Mouse (Mus musculus) liver, embryonic 13.5 days (tissue): Measurements from ENCODE around the gene Fbxo34. TPM values are rescaled to one million over a fixed set of nuclear protein-coding genes. Genes with fewer than 3 reads are reported as not detected.
"Not testable (repeated sequence)": the region's sequence is repeated elsewhere in the genome, so short reads cannot be mapped to it uniquely, and the experiment has no call there.

Experiments used
- ATAC-seq: fragments of 200-750 bp; cut with Nextera tagmentation; 2 replicates; pipeline ENCODE4 v1.8.0; 2017; ENCODE audit warnings: low read depth, mild to moderate bottlenecking, moderate number of reproducible peaks, moderate library complexity
- DNase-seq: peaks from one replicate; pipeline ENCODE4 v3.0.0; 2022
- H3K27ac ChIP-seq: fragments of 300-500 bp; sonication (generic); 2 replicates; pipeline ENCODE4 v1.5.1; 2015; ENCODE audit warnings: moderate library complexity, mild to moderate bottlenecking, inconsistent platforms
- H3K27me3 ChIP-seq: fragments of 300-500 bp; sonication (generic); 2 replicates; pipeline ENCODE4 v1.6.1; 2015; ENCODE audit warnings: mild to moderate bottlenecking, inconsistent platforms
- H3K36me3 ChIP-seq: fragments of 300-500 bp; sonication (generic); 2 replicates; pipeline ENCODE4 v1.6.1; 2015; ENCODE audit warnings: mild to moderate bottlenecking, inconsistent platforms
- H3K4me1 ChIP-seq: fragments of 300-500 bp; sonication (generic); replicated peaks from 2 replicates; pipeline ENCODE4 v1.6.1; 2015; ENCODE audit warnings: inconsistent platforms
- H3K4me2 ChIP-seq: fragments of 300-500 bp; sonication (generic); 2 replicates; pipeline ENCODE4 v1.6.1; 2015; ENCODE audit warnings: inconsistent platforms, mild to moderate bottlenecking, moderate library complexity
- H3K4me3 ChIP-seq: fragments of 300-500 bp; sonication (generic); replicated peaks from 2 replicates; pipeline ENCODE4 v1.5.1; 2015; ENCODE audit warnings: mild to moderate bottlenecking, inconsistent platforms
- H3K9ac ChIP-seq: fragments of 300-500 bp; sonication (generic); 2 replicates; pipeline ENCODE4 v1.6.1; 2015; ENCODE audit warnings: mild to moderate bottlenecking, inconsistent platforms
- H3K9me3 ChIP-seq: fragments of 300-500 bp; sonication (generic); replicated peaks from 2 replicates; pipeline ENCODE4 v1.6.1; 2016; ENCODE audit warnings: inconsistent platforms
- WGBS: fragments of 180-500 bp; shearing (Covaris S2); methylation state at CpG from one replicate; pipeline ENCODE4 v1.1.7; 2015; ENCODE audit not compliant: insufficient replicate concordance; 5-methylcytosine and 5-hydroxymethylcytosine counted together
- polyA plus RNA-seq: library from polyadenylated mRNA; unstranded; fragments of >200 nt; fragmentation: Nextera tagmentation; extraction: Ambion mirVana; gene quantifications from 2 replicates; pipeline ENCODE4 v1.2.1, GENCODE M21; 2015

The Fbxo34 gene
- polyA plus RNA-seq, 1 experiment from 2014 or later: 36.3 TPM

- H3K9ac ChIP-seq: peak overlapping the region; percentile 68
- H3K36me3 ChIP-seq: peaks cover 12% of the 10 kb centered on the region
- H3K27ac ChIP-seq: peak overlapping the region; percentile 98
These were observed 70.7 kb downstream of the Fbxo34 start for GRCm38 (mm10) chr14:47520751-47521449.

GRCm38 (mm10) chr14:47521609-47522008 is 71.4 kb downstream of the Fbxo34 start:
- no peak overlapping the region for H3K4me3 ChIP-seq
- H3K36me3 ChIP-seq: peaks cover 13% of the 10 kb centered on the region
- DNase-seq: no peak
- WGBS: 34% methylated on average over 1 of the region's 1 CpGs
- peak overlapping the region; percentile 68 for H3K9ac ChIP-seq
- peak overlapping the region; percentile 56 for H3K4me2 ChIP-seq
- H3K4me1 ChIP-seq: peaks cover 94% of the 10 kb centered on the region
- peak overlapping the region; percentile 98 for H3K27ac ChIP-seq
- no peaks in the 10 kb centered on the region for H3K27me3 ChIP-seq
- peak; percentile 46 for ATAC-seq
- H3K9me3 ChIP-seq: no peaks in the 10 kb centered on the region

More at GRCm38 (mm10) chr14:47520751-47521449, 70.7 kb downstream of the Fbxo34 start:
- H3K4me1 ChIP-seq: peaks cover 94% of the 10 kb centered on the region
- 57% methylated on average over 13 of the region's 13 CpGs for WGBS
- no peaks in the 10 kb centered on the region for H3K9me3 ChIP-seq
- peak overlapping the region; percentile 56 for H3K4me2 ChIP-seq
- no peak for DNase-seq
- no peak overlapping the region for H3K4me3 ChIP-seq
- H3K27me3 ChIP-seq: no peaks in the 10 kb centered on the region
- ATAC-seq: no peak

- Histone ChIP-seq H3K4me3 (peak overlapping the region; percentile 14; the same call in 1 of the 2 replicates), H3K9ac (peak overlapping the region; percentile 68), H3K9me3 (no peaks in the 10 kb centered on the region), H3K27ac (peak overlapping the region; percentile 98), H3K36me3 (peaks cover 13% of the 10 kb centered on the region), H3K27me3 (no peaks in the 10 kb centered on the region), H3K4me1 (peaks cover 94% of the 10 kb centered on the region), H3K4me2 (peak overlapping the region; percentile 56)
- 7% methylated on average over 7 of the region's 7 CpGs for WGBS
- peak; percentile 94 for ATAC-seq
- peak; percentile 78 for DNase-seq
These were observed 72.1 kb downstream of the Fbxo34 start for GRCm38 (mm10) chr14:47522301-47522700.

- ATAC-seq (no peak), DNase-seq (no peak)
- Histone ChIP-seq H3K9me3 (no peaks in the 10 kb centered on the region), H3K4me2 (peak overlapping the region; percentile 8; the same call in 1 of the 2 replicates), H3K9ac (peak overlapping the region; percentile 70), H3K4me1 (peaks cover 85% of the 10 kb centered on the region), H3K4me3 (no peak overlapping the region), H3K27me3 (no peaks in the 10 kb centered on the region), H3K27ac (peak overlapping the region; percentile 94), H3K36me3 (peaks cover 28% of the 10 kb centered on the region)
- 61% methylated on average over 8 of the region's 8 CpGs for WGBS
These were observed 75.2 kb downstream of the Fbxo34 start for GRCm38 (mm10) chr14:47525374-47525773.

- no peaks in the 10 kb centered on the region for H3K9me3 ChIP-seq
- peak overlapping the region; percentile 94 for H3K27ac ChIP-seq
- DNase-seq (no peak), ATAC-seq (no peak)
- peak overlapping the region; percentile 70 for H3K9ac ChIP-seq
- no peak overlapping the region for H3K4me3 ChIP-seq
- no peaks in the 10 kb centered on the region for H3K27me3 ChIP-seq
- H3K4me2 ChIP-seq: 0 out of 2 replicates have a peak overlapping the region, but pooled peaks have one; percentile 4
- WGBS: 84% methylated on average over 5 of the region's 5 CpGs
- H3K36me3 ChIP-seq: peaks cover 33% of the 10 kb centered on the region
- peaks cover 81% of the 10 kb centered on the region for H3K4me1 ChIP-seq
These were observed 75.6 kb downstream of the Fbxo34 start for GRCm38 (mm10) chr14:47525861-47526260.

- peaks cover 51% of the 10 kb centered on the region for H3K36me3 ChIP-seq
- H3K9ac ChIP-seq: peak overlapping the region; percentile 70
- H3K27me3 ChIP-seq: no peaks in the 10 kb centered on the region
- H3K4me1 ChIP-seq: peaks cover 72% of the 10 kb centered on the region
- DNase-seq (peak; percentile 68), ATAC-seq (peak; percentile 97)
- H3K27ac ChIP-seq: peak overlapping the region; percentile 94
- H3K4me2 ChIP-seq: peak overlapping the region; percentile 55
- H3K4me3 ChIP-seq: peak overlapping the region; percentile 6; the same call in 1 of the 2 replicates
- no peaks in the 10 kb centered on the region for H3K9me3 ChIP-seq
- WGBS: 24% methylated on average over 2 of the region's 2 CpGs
These were observed 77.6 kb downstream of the Fbxo34 start for GRCm38 (mm10) chr14:47527833-47528232.

- peaks cover 77% of the 10 kb centered on the region for H3K4me1 ChIP-seq
- WGBS: 28% methylated on average over 3 of the region's 3 CpGs
- peak overlapping the region; percentile 55 for H3K4me2 ChIP-seq
- peak overlapping the region; percentile 94 for H3K27ac ChIP-seq
- no peaks in the 10 kb centered on the region for H3K9me3 ChIP-seq
- H3K36me3 ChIP-seq: peaks cover 55% of the 10 kb centered on the region
- no peak for DNase-seq
- ATAC-seq: peak; percentile 60
- H3K4me3 ChIP-seq: 0 out of 2 replicates have a peak overlapping the region, but pooled peaks have one; percentile 6
- H3K27me3 ChIP-seq: no peaks in the 10 kb centered on the region
- peak overlapping the region; percentile 70 for H3K9ac ChIP-seq
These were observed 78.1 kb downstream of the Fbxo34 start for GRCm38 (mm10) chr14:47528293-47528692.

- 42% methylated on average over 8 of the region's 8 CpGs for WGBS
- peak; percentile 65 for DNase-seq
These were observed 78.8 kb downstream of the Fbxo34 start for GRCm38 (mm10) chr14:47529019-47529418.

GRCm38 (mm10) chr14:47529592-47529991 is 79.4 kb downstream of the Fbxo34 start:
- H3K27me3 ChIP-seq, ATAC-seq, DNase-seq, H3K4me3 ChIP-seq, H3K9me3 ChIP-seq, H3K9ac ChIP-seq, H3K4me2 ChIP-seq: not testable (repeated sequence)
- peaks cover 77% of the 10 kb centered on the region for H3K4me1 ChIP-seq
- peak overlapping the region; percentile 94; the same call in 1 of the 2 replicates for H3K27ac ChIP-seq
- WGBS: 88% methylated on average over 12 of the region's 12 CpGs
- peaks cover 61% of the 10 kb centered on the region for H3K36me3 ChIP-seq

More at GRCm38 (mm10) chr14:47529019-47529418, 78.8 kb downstream of the Fbxo34 start:
- Histone ChIP-seq H3K27ac (peak overlapping the region; percentile 94), H3K4me3 (no peak overlapping the region), H3K9me3 (no peaks in the 10 kb centered on the region), H3K4me1 (peaks cover 77% of the 10 kb centered on the region), H3K4me2 (no peak overlapping the region), H3K27me3 (no peaks in the 10 kb centered on the region), H3K36me3 (peaks cover 57% of the 10 kb centered on the region), H3K9ac (peak overlapping the region; percentile 70; the same call in 1 of the 2 replicates)
- ATAC-seq: no peak

- Histone ChIP-seq H3K27ac (peak overlapping the region; percentile 99), H3K9ac (peak overlapping the region; percentile 73), H3K36me3 (peaks cover 47% of the 10 kb centered on the region), H3K9me3 (no peaks in the 10 kb centered on the region), H3K4me3 (no peak overlapping the region), H3K27me3 (no peaks in the 10 kb centered on the region), H3K4me2 (no peak overlapping the region), H3K4me1 (peaks cover 60% of the 10 kb centered on the region)
- no peak for DNase-seq
- no peak for ATAC-seq
- 45% methylated on average over 1 of the region's 1 CpGs for whole genome bisulfite sequencing
These were observed 82.3 kb downstream of the Fbxo34 start for GRCm38 (mm10) chr14:47532496-47532895.

- ATAC-seq (peak; percentile 93), DNase-seq (peak; percentile 83)
- Histone ChIP-seq H3K9ac (peak overlapping the region; percentile 73), H3K4me3 (0 out of 2 replicates have a peak overlapping the region, but pooled peaks have one; percentile 24), H3K4me1 (peaks cover 49% of the 10 kb centered on the region), H3K4me2 (peak overlapping the region; percentile 58), H3K9me3 (no peaks in the 10 kb centered on the region), H3K27ac (peak overlapping the region; percentile 99), H3K27me3 (no peaks in the 10 kb centered on the region), H3K36me3 (peaks cover 47% of the 10 kb centered on the region)
- WGBS: 13% methylated on average over 11 of the region's 11 CpGs
These were observed 83.3 kb downstream of the Fbxo34 start for GRCm38 (mm10) chr14:47533365-47534175.
